Mouse (Mus musculus) brain, embryonic 14.5 days (tissue): ENCODE measurements around the gene Tmem178. TPM values are rescaled to one million over a fixed set of nuclear protein-coding genes. Genes with fewer than 3 reads are reported as not detected.

ENCODE experiments used
- DNase-seq: peaks from one replicate; pipeline ENCODE4 v3.0.0-alpha.2; 2011; ENCODE audit warnings: low read depth
- CTCF ChIP-seq: fragments of 200-500 bp; IDR thresholded peaks from 2 replicates; pipeline ENCODE4 v1.5.1; 2012; ENCODE audit warnings: inconsistent platforms, mild to moderate bottlenecking, moderate library complexity, borderline replicate concordance; ENCODE audit not compliant: insufficient read depth, insufficient read length; ENCODE audit errors: extremely low read depth
- POLR2A ChIP-seq: fragments of 200-500 bp; IDR thresholded peaks from 2 replicates; pipeline ENCODE4 v1.6.1; 2012; ENCODE audit warnings: mild to moderate bottlenecking, inconsistent platforms, borderline replicate concordance; ENCODE audit not compliant: poor library complexity, insufficient read depth, insufficient read length, severe bottlenecking; ENCODE audit errors: extremely low read depth
- polyA plus RNA-seq: library from polyadenylated mRNA; depleted of rRNA; stranded (reverse); fragments of >200 nt; gene quantifications from 2 replicates; pipeline ENCODE4 v1.2.3, GENCODE M21; 2012; rRNA removed

The Tmem178 gene
- 31.8 and 38.1 TPM in 2 replicates for polyA plus RNA-seq

DNA sequence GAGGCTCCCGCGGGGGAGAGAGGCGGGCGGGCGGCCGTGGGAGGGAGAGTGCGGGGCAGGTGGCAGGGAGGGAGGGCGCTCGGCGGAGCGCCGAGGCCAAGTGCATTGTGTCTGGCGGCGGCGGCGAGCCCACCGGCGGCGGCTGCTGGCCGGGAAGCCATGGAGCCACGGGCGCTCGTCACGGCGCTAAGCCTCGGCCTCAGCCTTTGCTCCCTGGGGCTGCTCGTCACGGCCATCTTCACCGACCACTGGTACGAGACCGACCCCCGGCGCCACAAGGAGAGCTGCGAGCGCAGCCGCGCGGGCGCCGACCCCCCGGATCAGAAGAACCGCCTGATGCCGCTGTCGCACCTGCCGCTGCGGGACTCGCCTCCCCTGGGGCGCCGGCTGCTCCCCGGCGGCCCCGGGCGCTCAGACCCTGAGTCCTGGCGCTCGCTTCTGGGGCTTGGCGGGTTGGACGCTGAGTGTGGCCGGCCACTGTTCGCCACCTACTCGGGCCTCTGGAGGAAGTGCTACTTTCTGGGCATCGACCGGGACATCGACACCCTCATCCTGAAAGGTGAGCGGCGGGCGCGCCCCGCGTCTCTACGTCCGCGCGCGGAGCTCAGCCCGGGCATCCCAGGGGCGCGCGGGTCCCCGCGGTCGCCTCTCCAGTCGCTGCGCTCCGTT lies at the start of gene Tmem178:
Gene Tmem178 (plus strand): TSS at position 103 of the 669 bp plus-strand sequence.
- peak; percentile 53 for TF ChIP-seq POLR2A
- TF ChIP-seq CTCF = no peak
- peak; percentile 71 for DNase-seq

DNA sequence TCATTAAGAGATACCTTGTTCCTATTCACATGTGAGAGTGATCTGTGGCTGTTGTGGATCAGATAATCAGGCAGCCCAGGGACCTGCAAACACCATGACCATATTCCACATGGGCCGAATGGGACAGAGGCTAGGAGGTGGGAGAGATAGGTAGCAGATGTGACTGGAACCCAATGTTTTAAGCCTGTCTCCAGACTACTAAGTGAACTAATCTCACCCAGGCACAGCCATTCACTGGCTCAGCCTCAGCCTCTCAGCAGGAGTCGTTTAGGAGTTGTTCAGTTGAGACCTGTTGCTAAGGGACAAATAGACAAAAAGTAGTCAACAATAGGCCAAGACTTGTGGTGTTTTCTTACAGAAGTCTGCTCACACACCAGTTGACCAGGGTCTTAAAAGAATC lies 48.0 kb upstream of the Tmem178 start:
- no peak for DNase-seq
- TF ChIP-seq CTCF (no peak), POLR2A (no peak)

DNA sequence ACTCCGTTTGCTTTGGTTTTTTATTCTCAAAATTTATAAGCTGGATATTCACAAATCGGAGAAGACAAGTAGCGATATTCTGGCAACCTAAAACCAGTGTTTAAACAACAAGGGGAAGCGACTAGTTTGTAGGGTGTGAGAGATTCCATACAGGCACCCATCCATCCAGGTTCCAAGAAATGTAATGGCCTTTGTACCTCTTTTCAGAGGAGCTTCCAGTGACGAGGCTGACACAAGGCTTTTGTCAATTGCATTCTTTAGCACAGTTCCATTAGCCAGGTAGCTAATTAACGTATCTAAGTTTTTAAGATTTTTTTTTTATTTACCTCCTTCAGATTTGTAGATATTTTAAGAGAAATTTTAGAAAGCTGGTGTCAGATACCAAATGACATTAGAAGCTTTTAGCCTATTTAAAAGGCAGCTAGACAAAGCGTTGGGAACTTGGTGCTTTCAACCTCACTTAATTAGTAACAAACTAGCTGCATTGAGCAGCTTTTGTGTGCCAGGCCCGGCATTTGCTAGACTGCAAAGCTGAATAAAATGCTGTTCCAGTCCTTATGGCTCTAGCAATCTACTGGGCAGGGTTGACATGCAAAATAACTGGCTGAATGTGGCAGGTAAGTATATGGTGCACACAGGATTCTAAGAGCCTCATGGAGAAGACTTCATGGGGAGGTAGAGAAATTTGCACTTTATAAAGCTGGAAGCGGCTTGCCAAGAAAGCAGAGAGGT lies 46.6 kb upstream of the Tmem178 start:
- TF ChIP-seq POLR2A (no peak), CTCF (no peak)
- DNase-seq = peak; percentile 86

DNA sequence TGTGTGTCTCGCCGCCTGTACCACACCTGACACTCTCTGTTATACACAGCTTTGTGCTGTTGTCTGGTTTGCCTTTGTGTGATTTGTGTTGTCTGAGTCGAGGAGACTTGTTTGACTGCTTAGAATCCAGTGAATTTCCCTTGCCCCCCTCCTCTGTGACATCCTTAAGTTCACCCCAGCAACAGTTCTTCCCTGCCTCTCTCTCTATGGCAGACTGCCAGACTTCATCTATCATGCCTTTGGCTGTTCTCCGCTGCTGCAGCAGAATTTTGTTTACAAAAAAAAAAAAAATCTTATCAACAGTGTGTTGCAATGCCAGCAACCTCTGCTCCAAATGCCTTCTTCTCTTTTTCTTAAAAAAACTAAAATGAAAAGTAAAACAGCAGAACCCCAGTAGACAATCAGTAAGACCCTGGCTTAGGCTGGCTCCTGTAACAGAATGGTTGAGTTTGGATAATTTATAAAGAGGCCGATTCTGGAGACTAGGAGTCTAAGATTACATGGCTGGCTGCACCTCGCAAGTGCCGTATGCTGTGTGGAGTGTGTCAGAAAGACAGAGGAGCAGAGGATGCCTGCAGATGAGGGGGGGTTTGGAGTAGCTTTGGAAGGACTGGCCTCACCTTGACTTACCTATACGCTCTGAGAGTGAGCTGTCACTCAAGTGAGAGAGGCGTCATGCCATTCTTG lies 44.8 kb upstream of the Tmem178 start:
- peak; percentile 92 for DNase-seq
- TF ChIP-seq POLR2A (no peak), CTCF (no peak)

DNA sequence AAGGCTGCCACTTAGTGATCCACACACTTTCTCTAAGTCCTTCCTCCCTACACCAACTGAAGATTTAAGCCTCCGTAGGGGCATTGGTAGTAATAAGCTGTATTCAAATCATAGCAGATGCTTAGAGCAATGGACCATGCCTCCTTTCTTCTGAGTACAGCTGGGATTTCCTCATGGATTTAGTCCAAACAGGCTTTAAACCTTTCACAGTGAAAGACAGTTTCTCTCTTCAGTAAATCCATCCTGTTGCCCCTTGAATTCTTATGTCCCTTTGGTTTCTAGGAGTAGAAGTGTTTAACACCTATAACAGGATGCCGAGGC lies 44.3 kb upstream of the Tmem178 start:
- TF ChIP-seq POLR2A (no peak), CTCF (no peak)
- DNase-seq = peak; percentile 60

DNA sequence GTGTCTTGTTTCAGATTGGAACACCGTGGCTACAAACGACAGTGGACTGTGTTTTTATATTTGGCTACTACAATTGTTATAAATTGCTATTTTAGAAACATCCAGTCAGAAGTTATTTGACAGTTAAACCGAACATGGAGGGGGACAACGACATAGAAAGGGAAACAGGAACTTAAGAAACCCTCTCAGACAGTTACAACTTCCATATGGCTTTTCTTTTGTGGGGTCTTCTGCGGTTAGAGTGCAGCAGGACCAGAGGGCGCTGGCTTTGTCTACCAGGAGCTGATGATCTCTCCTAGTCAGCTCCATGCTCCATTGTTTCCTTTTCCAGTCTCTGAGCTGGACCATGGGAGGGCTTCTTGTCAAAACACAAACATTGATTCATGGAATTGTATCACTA lies 42.5 kb upstream of the Tmem178 start:
- no peak for DNase-seq
- no peak for TF ChIP-seq CTCF
- no peak for TF ChIP-seq POLR2A

DNA sequence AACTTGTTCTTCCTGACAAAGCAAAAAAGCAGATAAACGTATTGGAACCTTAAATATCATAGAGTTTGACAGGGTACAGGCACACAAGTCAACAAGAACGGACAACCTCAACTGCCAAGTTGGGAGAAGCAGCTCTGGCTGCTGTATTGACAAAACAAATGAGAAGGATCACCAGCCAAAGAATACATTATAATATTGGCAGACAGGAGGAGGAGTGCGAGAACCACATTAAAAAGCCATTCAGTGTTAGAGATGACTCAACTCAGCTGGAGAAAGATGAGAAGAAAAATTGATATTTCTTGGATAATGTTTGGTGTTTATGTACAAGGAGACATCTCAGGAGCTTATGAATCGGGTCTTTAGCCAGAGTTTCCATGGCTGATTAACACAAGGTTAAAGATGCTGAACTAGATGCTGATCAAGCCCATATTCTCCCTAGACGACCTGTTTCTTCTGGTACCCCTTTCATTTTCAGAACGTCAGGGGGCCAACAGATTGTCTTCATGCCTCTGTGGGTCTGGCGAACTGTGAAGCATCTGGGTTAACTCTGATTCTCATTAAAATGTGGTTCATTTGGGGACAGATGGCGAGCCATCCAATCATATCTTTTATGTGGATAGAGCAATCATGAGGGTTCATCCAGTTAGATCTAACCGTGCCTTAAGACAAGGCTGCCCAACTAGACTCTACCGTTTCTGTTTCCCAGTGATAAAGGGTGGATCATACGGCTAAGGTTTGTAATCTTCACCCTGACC lies 41.1 kb upstream of the Tmem178 start:
- TF ChIP-seq POLR2A (no peak), CTCF (no peak)
- DNase-seq = peak; percentile 46

DNA sequence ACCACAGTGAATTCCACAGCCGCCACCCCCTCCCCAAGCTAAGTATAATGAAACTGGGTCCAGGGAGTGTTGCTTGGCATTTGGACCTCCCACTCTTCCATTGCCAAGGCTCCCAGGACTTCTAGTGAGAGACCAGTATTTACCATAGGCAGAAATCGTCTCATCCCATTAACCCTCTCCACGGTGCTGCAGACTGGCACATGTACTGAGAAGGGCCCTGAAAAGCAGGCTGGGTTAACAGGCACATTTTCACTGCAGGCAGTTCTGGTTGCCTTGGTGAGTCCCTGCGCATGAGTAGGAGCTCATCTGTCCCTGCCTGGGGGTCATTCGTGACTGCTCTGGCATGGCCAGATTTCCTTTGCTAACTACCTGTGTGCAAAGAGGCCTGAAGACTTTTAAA lies 40.4 kb upstream of the Tmem178 start:
- peak; percentile 60 for DNase-seq
- no peak for TF ChIP-seq CTCF

DNA sequence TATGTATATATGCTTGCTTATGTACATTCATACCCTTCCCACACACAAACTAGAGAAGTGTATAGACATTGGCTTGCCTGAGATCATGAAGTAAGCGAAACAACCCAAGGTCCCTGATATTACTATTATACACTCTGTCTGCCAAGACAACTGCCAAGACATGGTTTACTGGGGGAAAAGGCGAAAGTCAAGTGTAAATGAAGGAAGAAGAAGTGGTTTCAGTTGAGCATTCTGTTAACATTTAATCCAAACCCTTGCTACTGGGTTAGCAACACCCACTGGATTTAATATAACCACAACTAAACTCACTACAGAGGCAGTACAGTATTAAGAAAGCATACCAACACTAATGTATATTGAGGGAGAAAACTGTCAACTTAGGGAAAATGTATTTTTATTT lies 28.8 kb upstream of the Tmem178 start:
- no peak for TF ChIP-seq CTCF
- no peak for TF ChIP-seq POLR2A
- DNase-seq = no peak

DNA sequence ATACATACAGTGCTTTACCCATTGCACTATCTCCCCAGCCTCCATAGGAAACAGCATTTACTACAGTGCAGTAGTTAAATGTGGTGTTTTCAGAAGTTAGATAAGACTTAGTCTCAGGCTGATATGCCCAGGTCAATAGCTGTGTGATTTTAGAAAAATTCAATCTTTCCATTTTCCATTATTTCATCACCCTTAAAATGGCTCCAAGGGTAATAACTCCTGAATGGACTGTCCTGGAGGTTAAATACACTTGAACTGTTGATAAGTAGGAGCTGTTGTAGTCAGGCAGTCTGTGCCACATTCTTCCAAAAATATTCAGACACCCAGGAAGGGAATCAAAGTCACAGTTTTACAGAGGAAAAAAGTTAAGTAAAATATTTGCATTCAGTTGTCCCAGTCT lies 25.2 kb upstream of the Tmem178 start:
- no peak for DNase-seq
- TF ChIP-seq POLR2A = no peak
- no peak for TF ChIP-seq CTCF
